Comparison of ENCODE assay signal across 8 mouse cellular contexts in the genomic region with DNA sequence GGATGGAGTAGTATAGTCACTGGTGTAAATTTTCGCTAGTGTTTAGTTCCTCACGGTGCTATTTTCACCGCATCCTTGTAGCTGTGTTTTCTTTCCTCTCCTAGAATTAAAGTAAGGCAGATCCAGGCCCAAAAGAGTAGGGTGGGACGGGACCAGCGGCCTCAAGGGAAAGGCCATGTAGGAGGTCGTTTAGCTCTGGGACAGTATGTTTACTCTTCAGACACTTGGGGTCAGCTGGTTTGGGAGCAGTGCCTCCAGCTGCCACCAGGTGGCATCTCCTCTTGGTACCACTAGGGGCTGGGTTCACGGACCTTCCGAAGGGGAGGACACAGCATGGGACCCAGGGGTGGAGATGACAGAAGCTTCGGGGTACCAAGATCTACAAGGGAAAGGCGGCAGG. TPM values are rescaled to one million over a fixed set of nuclear protein-coding genes. Genes with fewer than 3 reads are reported as not detected.
DNase-seq lines count a peak whose midpoint lies in the region; ATAC-seq and TF ChIP-seq lines count a peak whose summit lies in the region.

No protein-coding gene starts in this region.

- peak overlapping the region; percentile 70 for H3K9ac ChIP-seq in embryonic facial prominence, embryonic 15.5 days
- H3K9ac ChIP-seq in limb, embryonic 15.5 days, result peak overlapping the region; percentile 69
- peak overlapping the region; percentile 79 for H3K9ac ChIP-seq in midbrain, postnatal 0 days (replicated peaks; ENCODE audit: low read length, poor library complexity, severe bottlenecking)

- peak; percentile 97 for TF ChIP-seq CTCF in bone marrow, adult 2 months (IDR thresholded peaks at IDR 0.05; ENCODE audit: control insufficient read depth, insufficient read depth, low read length)
- peak; percentile 95 for TF ChIP-seq CTCF in midbrain, postnatal 0 days (IDR thresholded peaks at IDR 0.05)

- no peak for TF ChIP-seq POLR2A in bone marrow, adult 2 months (IDR thresholded peaks at IDR 0.05; ENCODE audit: borderline replicate concordance, control insufficient read depth, low read depth, low read length)

- peak overlapping the region; percentile 96 for H3K4me3 ChIP-seq in bone marrow, adult 2 months (replicated peaks; ENCODE audit: control insufficient read depth, low read depth, low read length)
- H3K4me3 ChIP-seq in embryonic facial prominence, embryonic 15.5 days (replicated peaks), result peak overlapping the region; percentile 67
- peak overlapping the region; percentile 69 for H3K4me3 ChIP-seq in limb, embryonic 15.5 days
- peak overlapping the region; percentile 62 for H3K4me3 ChIP-seq in midbrain, postnatal 0 days (ENCODE audit: low read depth, low read length)

- peak; percentile 64; the same call in 1 of the 2 replicates for ATAC-seq in embryonic facial prominence, embryonic 15.5 days (ENCODE audit: insufficient number of reproducible peaks, low FRiP score, low TSS enrichment, low read depth)
- 0 out of 2 replicates have a peak, but pooled peaks have one; percentile 46 for ATAC-seq in limb, embryonic 15.5 days (ENCODE audit: insufficient number of reproducible peaks, low FRiP score, low TSS enrichment, low read depth)
- ATAC-seq in midbrain, postnatal 0 days (ENCODE audit: low FRiP score), result peak; percentile 73

- 1% methylated on average over 10 of the region's 10 CpGs for WGBS in bone marrow, adult 2 months
- 2% methylated on average over 10 of the region's 10 CpGs for WGBS in embryonic facial prominence, embryonic 15.5 days
- under 1% methylated on average over 10 of the region's 10 CpGs for WGBS in limb, embryonic 15.5 days
- 0% methylated on average over 10 of the region's 10 CpGs for WGBS in midbrain, postnatal 0 days

- no peaks in the 10 kb centered on the region for H3K27me3 ChIP-seq in embryonic facial prominence, embryonic 15.5 days
- H3K27me3 ChIP-seq in limb, embryonic 15.5 days, result no peaks in the 10 kb centered on the region
- no peaks in the 10 kb centered on the region for H3K27me3 ChIP-seq in midbrain, postnatal 0 days (ENCODE audit: insufficient read depth, low read length)

- peaks cover 33% of the 10 kb centered on the region for H3K36me3 ChIP-seq in embryonic facial prominence, embryonic 15.5 days
- H3K36me3 ChIP-seq in limb, embryonic 15.5 days, result peaks cover 40% of the 10 kb centered on the region
- peaks cover 26% of the 10 kb centered on the region for H3K36me3 ChIP-seq in midbrain, postnatal 0 days (ENCODE audit: insufficient read depth, low read length)

- H3K9me3 ChIP-seq in embryonic facial prominence, embryonic 15.5 days (replicated peaks), result no peaks in the 10 kb centered on the region
- H3K9me3 ChIP-seq in limb, embryonic 15.5 days, result no peaks in the 10 kb centered on the region
- no peaks in the 10 kb centered on the region for H3K9me3 ChIP-seq in midbrain, postnatal 0 days (ENCODE audit: low read length)

- H3K4me2 ChIP-seq in embryonic facial prominence, embryonic 15.5 days (replicated peaks), result peak overlapping the region; percentile 70
- peak overlapping the region; percentile 67 for H3K4me2 ChIP-seq in limb, embryonic 15.5 days
- H3K4me2 ChIP-seq in midbrain, postnatal 0 days (ENCODE audit: low read depth, low read length, poor library complexity, severe bottlenecking), result peak overlapping the region; percentile 62

- peaks cover 2% of the 10 kb centered on the region for H3K4me1 ChIP-seq in bone marrow, adult 2 months (ENCODE audit: control insufficient read depth, insufficient read depth, low read length)
- H3K4me1 ChIP-seq in embryonic facial prominence, embryonic 15.5 days, result peaks cover 14% of the 10 kb centered on the region
- H3K4me1 ChIP-seq in limb, embryonic 15.5 days, result peaks cover 24% of the 10 kb centered on the region
- H3K4me1 ChIP-seq in midbrain, postnatal 0 days (ENCODE audit: insufficient read depth, low read length), result 0 out of 2 replicates have a peak, but pooled peaks cover 5% of the 10 kb centered on the region

- DNase-seq in 416B (ENCODE audit: low read depth), result peak; percentile 84
- DNase-seq in heart, adult 9 months (ENCODE audit: low spot score in 2 of 2), result peak; percentile 79 to 82
- peak; percentile 88 for DNase-seq in kidney, adult 9 months
- DNase-seq in midbrain, postnatal 0 days (ENCODE audit: low spot score), result peak; percentile 83
- peak; percentile 73 to 82 for DNase-seq in spleen, postnatal 36 days (ENCODE audit: low spot score in 2 of 2)

- peak overlapping the region; percentile 86 for H3K27ac ChIP-seq in bone marrow, adult 2 months (ENCODE audit: control insufficient read depth, insufficient read depth, low read depth, low read length, poor library complexity)
- H3K27ac ChIP-seq in embryonic facial prominence, embryonic 15.5 days (replicated peaks), result peak overlapping the region; percentile 87
- peak overlapping the region; percentile 87 for H3K27ac ChIP-seq in limb, embryonic 15.5 days
- H3K27ac ChIP-seq in midbrain, postnatal 0 days (ENCODE audit: low read depth, low read length), result peak overlapping the region; percentile 92

RNA-seq across cellular contexts. Expression of gene Cldn15, which starts 3.9 kb away (rescaled TPM):
- 14.6 and 31.1 TPM in 2 replicates for polyA plus RNA-seq in bone marrow, adult 2 months (2011; ENCODE audit: insufficient read depth, insufficient read length, low replicate concordance, missing spikeins)
- 0.11 and 0.14 TPM in 2 replicates for polyA plus RNA-seq in embryonic facial prominence, embryonic 15.5 days (2015; fragmentation: Nextera tagmentation; extraction: Ambion mirVana)
- 0.15 and 1.0 TPM in 2 replicates for polyA plus RNA-seq in limb, embryonic 15.5 days (2015; fragmentation: Nextera tagmentation; extraction: Ambion mirVana)
- total RNA-seq in midbrain, postnatal 0 days (2014; rRNA removed), result 0.38 and 0.52 TPM in 2 replicates
- 0.07 and 0.32 TPM in 2 replicates for polyA plus RNA-seq in midbrain, postnatal 0 days (2015; fragmentation: Nextera tagmentation; extraction: Ambion mirVana)

RNA-seq across cellular contexts. Expression of gene Fis1, which starts 9.4 kb away (rescaled TPM):
- 179 and 211 TPM in 2 replicates for polyA plus RNA-seq in bone marrow, adult 2 months (2011; ENCODE audit: insufficient read depth, insufficient read length, low replicate concordance, missing spikeins)
- 246 and 256 TPM in 2 replicates for polyA plus RNA-seq in embryonic facial prominence, embryonic 15.5 days (2015; fragmentation: Nextera tagmentation; extraction: Ambion mirVana)
- 228 and 240 TPM in 2 replicates for polyA plus RNA-seq in limb, embryonic 15.5 days (2015; fragmentation: Nextera tagmentation; extraction: Ambion mirVana)
- 217 and 246 TPM in 2 replicates for total RNA-seq in midbrain, postnatal 0 days (2014; rRNA removed)
- 391 and 425 TPM in 2 replicates for polyA plus RNA-seq in midbrain, postnatal 0 days (2015; fragmentation: Nextera tagmentation; extraction: Ambion mirVana)

RNA-seq across cellular contexts. Expression of gene Plod3, which starts 24.3 kb away (rescaled TPM):
- 14.0 and 26.1 TPM in 2 replicates for polyA plus RNA-seq in bone marrow, adult 2 months (2011; ENCODE audit: insufficient read depth, insufficient read length, low replicate concordance, missing spikeins)
- 55.5 and 60.6 TPM in 2 replicates for polyA plus RNA-seq in embryonic facial prominence, embryonic 15.5 days (2015; fragmentation: Nextera tagmentation; extraction: Ambion mirVana)
- 61.4 and 73.5 TPM in 2 replicates for polyA plus RNA-seq in limb, embryonic 15.5 days (2015; fragmentation: Nextera tagmentation; extraction: Ambion mirVana)
- total RNA-seq in midbrain, postnatal 0 days (2014; rRNA removed), result 44.5 and 68.1 TPM in 2 replicates
- polyA plus RNA-seq in midbrain, postnatal 0 days (2015; fragmentation: Nextera tagmentation; extraction: Ambion mirVana), result 26.7 and 29.3 TPM in 2 replicates

RNA-seq across cellular contexts. Expression of gene Znhit1, which starts 25.3 kb away (rescaled TPM):
- polyA plus RNA-seq in bone marrow, adult 2 months (2011; ENCODE audit: insufficient read depth, insufficient read length, low replicate concordance, missing spikeins), result 70.2 and 134 TPM in 2 replicates
- polyA plus RNA-seq in embryonic facial prominence, embryonic 15.5 days (2015; fragmentation: Nextera tagmentation; extraction: Ambion mirVana), result 111 and 120 TPM in 2 replicates
- 96.7 and 106 TPM in 2 replicates for polyA plus RNA-seq in limb, embryonic 15.5 days (2015; fragmentation: Nextera tagmentation; extraction: Ambion mirVana)
- total RNA-seq in midbrain, postnatal 0 days (2014; rRNA removed), result 85.4 and 100 TPM in 2 replicates
- 153 and 176 TPM in 2 replicates for polyA plus RNA-seq in midbrain, postnatal 0 days (2015; fragmentation: Nextera tagmentation; extraction: Ambion mirVana)

RNA-seq across cellular contexts. Expression of gene Ift22, which starts 54.6 kb away (rescaled TPM):
- polyA plus RNA-seq in bone marrow, adult 2 months (2011; ENCODE audit: insufficient read depth, insufficient read length, low replicate concordance, missing spikeins), result 1.7 and 10.7 TPM in 2 replicates
- polyA plus RNA-seq in embryonic facial prominence, embryonic 15.5 days (2015; fragmentation: Nextera tagmentation; extraction: Ambion mirVana), result 76.5 and 104 TPM in 2 replicates
- 56.2 and 60.5 TPM in 2 replicates for polyA plus RNA-seq in limb, embryonic 15.5 days (2015; fragmentation: Nextera tagmentation; extraction: Ambion mirVana)
- 33.5 and 42.3 TPM in 2 replicates for total RNA-seq in midbrain, postnatal 0 days (2014; rRNA removed)
- polyA plus RNA-seq in midbrain, postnatal 0 days (2015; fragmentation: Nextera tagmentation; extraction: Ambion mirVana), result 122 and 137 TPM in 2 replicates

Comparison
In these comparisons a context has a peak if more than half of its experiments do, and no peak if none do; other contexts are left out.
1. Peak in every context shown above with its lines: DNase-seq, ATAC-seq, H3K4me3 ChIP-seq and H3K27ac ChIP-seq.